Mouse (Mus musculus): ENCODE results near the gene Pla2g4e.

- TF ChIP-seq CTCF (IDR thresholded peaks at IDR 0.05; ENCODE audit: extremely low read depth, insufficient read length, insufficient replicate concordance, low read depth, low read length) (no peak), POLR2A (IDR thresholded peaks at IDR 0.05; ENCODE audit: low read depth, low read length) (no peak)
These were observed 46.4 kb upstream of the Pla2g4e start for GRCm38 (mm10) chr2:120291471-120292078.
